ENCODE assay signal across 13 mouse cellular contexts in the genomic region with DNA sequence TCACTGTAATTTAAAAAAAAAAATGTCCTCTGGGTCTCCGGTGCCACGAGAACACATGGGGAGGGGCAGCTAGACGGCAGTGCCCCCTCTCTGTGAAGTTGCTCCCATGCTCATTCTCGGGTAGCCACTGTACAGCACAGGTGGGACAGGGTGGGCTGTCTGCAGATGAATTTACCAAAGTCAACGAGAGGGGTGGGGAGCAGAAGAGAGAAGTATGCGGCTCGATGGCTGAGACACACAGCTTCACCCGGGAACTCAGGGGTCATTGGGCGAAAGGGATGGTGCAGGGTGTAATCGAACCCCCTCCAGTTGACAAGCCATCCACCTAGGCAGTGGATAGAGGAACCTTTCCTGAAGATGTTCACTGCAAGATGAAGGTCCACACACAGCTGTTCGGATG. TPM values are rescaled to one million over a fixed set of nuclear protein-coding genes. Genes with fewer than 3 reads are reported as not detected.
"Had no signal": no experiment of that assay in that cellular context is flagged by ENCODE, and none has a peak within 500 bp of the region (broad histone marks: within the 10 kb centered on the region; RNA-seq: fewer than 3 reads in every experiment).

No protein-coding gene starts in this region.

- H3K27ac ChIP-seq: limb, embryonic 12.5 days; midbrain, embryonic 10.5 days; neural tube, embryonic 12.5 days had no signal

- H3K4me2 ChIP-seq: limb, embryonic 12.5 days; liver, embryonic 15.5 days; neural tube, embryonic 12.5 days had no signal

- H3K36me3 ChIP-seq: limb, embryonic 12.5 days; liver, embryonic 15.5 days; midbrain, embryonic 10.5 days; neural tube, embryonic 12.5 days had no signal

- H3K4me3 ChIP-seq: limb, embryonic 12.5 days; liver, embryonic 15.5 days; midbrain, embryonic 10.5 days; neural tube, embryonic 12.5 days had no signal

- H3K27me3 ChIP-seq: limb, embryonic 12.5 days; liver, embryonic 15.5 days; neural tube, embryonic 12.5 days had no signal

- H3K4me1 ChIP-seq: limb, embryonic 12.5 days; neural tube, embryonic 12.5 days had no signal

- H3K9me3 ChIP-seq: limb, embryonic 12.5 days; liver, embryonic 15.5 days; midbrain, embryonic 10.5 days; neural tube, embryonic 12.5 days had no signal

- H3K9ac ChIP-seq: limb, embryonic 12.5 days; liver, embryonic 15.5 days; neural tube, embryonic 12.5 days had no signal

- ATAC-seq: lung, postnatal 0 days had no signal

- DNase-seq: kidney, postnatal 14 days; layer of hippocampus, postnatal 36 days; liver; lung, adult 2 months; lung, postnatal 36 days; midbrain, embryonic 14.5 days; thymus, postnatal 4 days had no signal

RNA-seq across cellular contexts. Expression of a gene that starts 12.2 kb away (rescaled TPM):
- total RNA-seq: neutrophil, adult 5-6 weeks had no signal
